8 mouse cellular contexts compared by ENCODE assay signal in genomic region chr14:45220090-45220956, GRCm38 (mm10). TPM values are rescaled to one million over a fixed set of nuclear protein-coding genes. Genes with fewer than 3 reads are reported as not detected.
A peak's percentile ranks its signal among the peaks of the same experiment; 100 is the strongest.
DNase-seq lines count a peak whose midpoint lies in the region; ATAC-seq lines count a peak whose summit lies in the region.

TSS of gene Txndc16 (minus strand) at chr14:45220328.

- no peaks in the 10 kb centered on the region for H3K27me3 ChIP-seq in hindbrain, embryonic 13.5 days

- peak within 1 kb of the TSS; percentile 98 for H3K27ac ChIP-seq in hindbrain, embryonic 13.5 days

- peak; percentile 65 for ATAC-seq in hindbrain, embryonic 13.5 days (ENCODE audit: low FRiP score)

- H3K36me3 ChIP-seq in hindbrain, embryonic 13.5 days, result no peaks in the 10 kb centered on the region

- under 1% methylated on average over 59 of the region's 59 CpGs for WGBS in hindbrain, embryonic 13.5 days

- H3K4me2 ChIP-seq in hindbrain, embryonic 13.5 days, result peak within 1 kb of the TSS; percentile 67

- H3K4me3 ChIP-seq in hindbrain, embryonic 13.5 days, result peak within 1 kb of the TSS; percentile 97

- H3K9me3 ChIP-seq in hindbrain, embryonic 13.5 days, result no peaks in the 10 kb centered on the region

- peak within 1 kb of the TSS; percentile 99 for H3K9ac ChIP-seq in hindbrain, embryonic 13.5 days

- peak; percentile 72 for DNase-seq in Muller cell, postnatal 12 days (ENCODE audit: inconsistent ontology term)
- DNase-seq in cerebellum, postnatal 10 days, result peak; percentile 96 to 97
- DNase-seq in frontal cortex, postnatal 25 days (ENCODE audit: low spot score in 2 of 2), result peak; percentile 59 to 67
- DNase-seq in layer of hippocampus, postnatal 14 days (ENCODE audit: low spot score in 2 of 2), result peak; percentile 82 to 87
- peak; percentile 83 for DNase-seq in lung, postnatal 10 days
- peak; percentile 65 for DNase-seq in ovary, postnatal 14 days (ENCODE audit: low spot score)
- DNase-seq in thymus, postnatal 10 days (ENCODE audit: low spot score in 2 of 2), result peak; percentile 55 to 56

- H3K4me1 ChIP-seq in hindbrain, embryonic 13.5 days (replicated peaks), result peaks cover 28% of the 10 kb centered on the region

RNA-seq across cellular contexts. Expression of gene Txndc16, which starts in this region (rescaled TPM):
- 33.8 and 34.2 TPM in 2 replicates for polyA plus RNA-seq in hindbrain, embryonic 13.5 days (2015; fragmentation: Nextera tagmentation; extraction: Ambion mirVana)
- total RNA-seq in layer of hippocampus, postnatal 14 days (2021), result 10 to 100 TPM; 67.3 to 68.1 TPM

Comparison
In these comparisons a context has a peak if more than half of its experiments do, and no peak if none do; other contexts are left out.
1. Peak in every context shown above with its lines: DNase-seq, ATAC-seq, H3K4me3 ChIP-seq and H3K27ac ChIP-seq.